Mouse (Mus musculus): ENCODE results near the gene Elovl3.
"Not testable (repeated sequence)": the region's sequence is repeated elsewhere in the genome, so short reads cannot be mapped to it uniquely, and the experiment has no call there.

Gene Elovl3

GRCm38 (mm10) chr19:46131694-46132525, at the start of gene Elovl3:
Elovl3 (plus strand) TSS chr19:46131897.
- peak; percentile 96 for DNase-seq

- peak; percentile 72 for DNase-seq
Measured at GRCm38 (mm10) chr19:46085185-46085584, 46.5 kb upstream of the Elovl3 start.

- DNase-seq = no peak
Measured at GRCm38 (mm10) chr19:46086337-46086736, 45.4 kb upstream of the Elovl3 start.

GRCm38 (mm10) chr19:46087871-46088270, 43.8 kb upstream of the Elovl3 start:
- DNase-seq = peak; percentile 92

- no peak for DNase-seq
Measured at GRCm38 (mm10) chr19:46091641-46092040, 40.1 kb upstream of the Elovl3 start.

- peak; percentile 27 for DNase-seq
Measured at GRCm38 (mm10) chr19:46094144-46094543, 37.6 kb upstream of the Elovl3 start.

GRCm38 (mm10) chr19:46095291-46095690, 36.4 kb upstream of the Elovl3 start:
- no peak for DNase-seq

- peak; percentile 65 for DNase-seq
Measured at GRCm38 (mm10) chr19:46096396-46096795, 35.3 kb upstream of the Elovl3 start.

- DNase-seq = no peak
Measured at GRCm38 (mm10) chr19:46099561-46099960, 32.1 kb upstream of the Elovl3 start.

- DNase-seq = peak; percentile 56
Measured at GRCm38 (mm10) chr19:46103437-46104186, 28.1 kb upstream of the Elovl3 start.

- peak; percentile 21 for DNase-seq
Measured at GRCm38 (mm10) chr19:46104187-46104557, 27.5 kb upstream of the Elovl3 start.

GRCm38 (mm10) chr19:46110214-46110613, 21.5 kb upstream of the Elovl3 start:
- peak; percentile 18 for DNase-seq

- DNase-seq = peak; percentile 60
Measured at GRCm38 (mm10) chr19:46110781-46111180, 20.9 kb upstream of the Elovl3 start.

- peak; percentile 45 for DNase-seq
Measured at GRCm38 (mm10) chr19:46114617-46115016, 17.1 kb upstream of the Elovl3 start.

- no peak for DNase-seq
Measured at GRCm38 (mm10) chr19:46119458-46119857, 12.2 kb upstream of the Elovl3 start.

- peak; percentile 76 for DNase-seq
Measured at GRCm38 (mm10) chr19:46120872-46121271, 10.8 kb upstream of the Elovl3 start.

- no peak for DNase-seq
Measured at GRCm38 (mm10) chr19:46123876-46124275, 7.8 kb upstream of the Elovl3 start.

GRCm38 (mm10) chr19:46124651-46125050, 7.0 kb upstream of the Elovl3 start:
- no peak for DNase-seq

- no peak for DNase-seq
Measured at GRCm38 (mm10) chr19:46126301-46126700, 5.4 kb upstream of the Elovl3 start.

- DNase-seq = not testable (repeated sequence)
Measured at GRCm38 (mm10) chr19:46129737-46130136, 2.0 kb upstream of the Elovl3 start.

- DNase-seq = peak; percentile 65
Measured at GRCm38 (mm10) chr19:46131283-46131682, 414 bp upstream of the Elovl3 start.

- DNase-seq = peak; percentile 72
Measured at GRCm38 (mm10) chr19:46132577-46132976, 880 bp downstream of the Elovl3 start.

GRCm38 (mm10) chr19:46135297-46135696, 3.6 kb downstream of the Elovl3 start:
- DNase-seq = peak; percentile 97
